Mouse (Mus musculus) Patski (cell line): ENCODE data around the gene Pspn. TPM values are rescaled to one million over a fixed set of nuclear protein-coding genes. Genes with fewer than 3 reads are reported as not detected.

ENCODE experiments used
- ATAC-seq: fragments of 100-300 bp; one replicate; pipeline ENCODE4 v1.8.0; 2021
- CTCF ChIA-PET: fragments of 350-600 bp; sonication (Branson Sonifier 250); formaldehyde crosslinking; loops from one replicate; lab custom pipeline; 2022; ENCODE audit warnings: inconsistent platforms; lab: Charles Lee
- POLR2A ChIA-PET: fragments of 350-600 bp; sonication (Branson Sonifier 250); formaldehyde crosslinking; loops from one replicate; lab custom pipeline; 2022; ENCODE audit warnings: antibody characterized with exemption, inconsistent platforms; lab: Charles Lee
- DNase-seq: peaks from one replicate; pipeline ENCODE4 v3.0.0-alpha.2; 2011; ENCODE audit warnings: low read depth, low spot score
- H3K27me3 ChIP-seq: fragments of 371-371 bp; one replicate; pipeline ENCODE4 v1.5.1; 2021
- CTCF ChIP-seq: fragments of 100-300 bp; IDR thresholded peaks from one replicate; pipeline ENCODE4 v1.5.1; 2021
- in situ Hi-C: fragments of 300-500 bp; cut with MboI; formaldehyde crosslinking; loops from 3 replicates; pipeline ENCODE4 v1.11.1; 2018; ENCODE audit warnings: low pct_unique_long_range_greater_than_20kb, mixed read lengths
- polyA plus RNA-seq: library from polyadenylated mRNA; unstranded; gene quantifications from one replicate; pipeline ENCODE4 v1.2.3, GENCODE M21; 2021

Pspn gene
- 1.7 TPM for polyA plus RNA-seq

- in situ Hi-C loops = loop anchor here (5.0 to 10.0 kb wide), 4 partner anchors 62 to 335 kb away; no protein-coding TSS in a partner anchor
- ChIA-PET POLR2A (no interaction called here), CTCF (interaction anchor here (0.9 to 1.0 kb wide), 2 partner anchors 167 to 277 kb away, joined by 3 read pairs; no protein-coding TSS in a partner anchor)
- no peak for TF ChIP-seq CTCF
- no peaks in the 10 kb centered on the region for H3K27me3 ChIP-seq
- ATAC-seq (no peak), DNase-seq (no peak)
Measured at GRCm38 (mm10) chr17:56999968-57000609, at the start of gene Pspn. Pspn (minus strand) TSS chr17:57000018.

GRCm38 (mm10) chr17:57048816-57049215 lies 49.0 kb upstream of the Pspn start:
- in situ Hi-C loops = no loop called here
- H3K27me3 ChIP-seq = no peaks in the 10 kb centered on the region
- CTCF ChIA-PET = interaction anchor here (1.3 kb wide), 1 partner anchor 9 kb away, joined by 6 read pairs; no protein-coding TSS in a partner anchor
- DNase-seq (no peak), ATAC-seq (no peak)
- POLR2A ChIA-PET = no interaction called here
- TF ChIP-seq CTCF = no peak

GRCm38 (mm10) chr17:57047406-57047805 lies 47.6 kb upstream of the Pspn start:
- CTCF ChIA-PET = no interaction called here
- in situ Hi-C loops = no loop called here
- H3K27me3 ChIP-seq = no peaks in the 10 kb centered on the region
- no peak for ATAC-seq
- no peak for TF ChIP-seq CTCF
- POLR2A ChIA-PET = no interaction called here
- DNase-seq = no peak

GRCm38 (mm10) chr17:57041554-57041953 lies 41.7 kb upstream of the Pspn start, which contains the start of gene Slc25a41:
Slc25a41 (minus strand) TSS chr17:57041654.
- in situ Hi-C loops = no loop called here
- TF ChIP-seq CTCF = no peak
- no peak for DNase-seq
- CTCF ChIA-PET = no interaction called here
- POLR2A ChIA-PET = no interaction called here
- no peaks in the 10 kb centered on the region for H3K27me3 ChIP-seq
- no peak for ATAC-seq

- no peak for TF ChIP-seq CTCF
- CTCF ChIA-PET = interaction anchor here (1.2 kb wide), 1 partner anchor 10 kb away, joined by 6 read pairs; no protein-coding TSS in a partner anchor
- DNase-seq (no peak), ATAC-seq (no peak)
- in situ Hi-C loops = no loop called here
- POLR2A ChIA-PET = no interaction called here
- no peaks in the 10 kb centered on the region for H3K27me3 ChIP-seq
Measured at GRCm38 (mm10) chr17:57038978-57039377, 39.2 kb upstream of the Pspn start.

GRCm38 (mm10) chr17:57032854-57033253 lies 33.0 kb upstream of the Pspn start:
- CTCF ChIA-PET = interaction anchor here (2.9 kb wide), 1 partner anchor 11 kb away, joined by 13 read pairs; no protein-coding TSS in a partner anchor
- in situ Hi-C loops = no loop called here
- DNase-seq (no peak), ATAC-seq (no peak)
- TF ChIP-seq CTCF = no peak
- H3K27me3 ChIP-seq = no peaks in the 10 kb centered on the region
- POLR2A ChIA-PET = interaction anchor here (1.0 kb wide), 1 partner anchor 11 kb away, joined by 3 read pairs; no protein-coding TSS in a partner anchor

- H3K27me3 ChIP-seq = no peaks in the 10 kb centered on the region
- ATAC-seq (peak; percentile 98), DNase-seq (peak; percentile 99)
- no peak for TF ChIP-seq CTCF
- ChIA-PET CTCF (interaction anchor here (1.2 to 2.9 kb wide), 3 partner anchors 12 to 29 kb away, joined by 3 to 13 read pairs (median 5); no protein-coding TSS in a partner anchor), POLR2A (interaction anchor here (1.0 to 1.1 kb wide), 2 partner anchors 12 to 215 kb away, joined by 3 read pairs; no protein-coding TSS in a partner anchor)
- in situ Hi-C loops = no loop called here
Measured at GRCm38 (mm10) chr17:57031661-57032420, 32.0 kb upstream of the Pspn start.

- DNase-seq = no peak
- TF ChIP-seq CTCF = no peak
- no peaks in the 10 kb centered on the region for H3K27me3 ChIP-seq
- ChIA-PET POLR2A (interaction anchor here (0.8 to 1.1 kb wide), 2 partner anchors 25 to 214 kb away, joined by 3 to 4 read pairs; no protein-coding TSS in a partner anchor), CTCF (interaction anchor here (1.2 to 2.9 kb wide), 3 partner anchors 12 to 29 kb away, joined by 3 to 13 read pairs (median 5); no protein-coding TSS in a partner anchor)
- no peak for ATAC-seq
- in situ Hi-C loops = no loop called here
Measured at GRCm38 (mm10) chr17:57030931-57031660, 31.3 kb upstream of the Pspn start, which contains the start of gene Khsrp. Khsrp (minus strand) TSS chr17:57031522.

GRCm38 (mm10) chr17:57029691-57030090 lies 29.9 kb upstream of the Pspn start:
- CTCF ChIA-PET = no interaction called here
- in situ Hi-C loops = no loop called here
- no peak for TF ChIP-seq CTCF
- H3K27me3 ChIP-seq = no peaks in the 10 kb centered on the region
- DNase-seq = no peak
- POLR2A ChIA-PET = no interaction called here
- no peak for ATAC-seq

- no peak for DNase-seq
- ChIA-PET CTCF (interaction anchor here (1.8 kb wide), 1 partner anchor 11 kb away, joined by 9 read pairs; no protein-coding TSS in a partner anchor), POLR2A (no interaction called here)
- TF ChIP-seq CTCF = no peak
- ATAC-seq = no peak
- H3K27me3 ChIP-seq = no peaks in the 10 kb centered on the region
- in situ Hi-C loops = no loop called here
Measured at GRCm38 (mm10) chr17:57027471-57027870, 27.7 kb upstream of the Pspn start.
